Mouse (Mus musculus): ENCODE measurements around the gene Sinhcaf.

DNA sequence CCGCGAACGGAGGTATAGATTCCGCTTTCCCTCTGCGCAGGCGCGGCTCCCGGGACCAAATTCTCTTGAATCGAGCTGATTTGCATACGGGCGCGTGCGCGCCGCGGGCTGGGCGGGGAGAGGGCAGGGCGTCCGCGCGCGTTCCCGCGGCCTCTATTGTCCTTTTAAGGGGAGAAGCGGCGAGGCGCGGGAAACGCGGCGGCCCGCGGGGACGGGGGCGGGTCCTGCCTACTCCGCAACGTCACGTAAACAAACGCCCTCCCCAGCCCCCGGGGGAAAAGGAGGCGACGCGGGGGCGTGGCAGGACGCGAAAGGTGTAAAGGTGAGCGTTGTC is at the start of gene Sinhcaf:
- TF ChIP-seq POLR2A (IDR thresholded peaks at IDR 0.05; ENCODE audit: low read depth, low read length) = peak; percentile 6
- no peak for TF ChIP-seq CTCF (conservative IDR thresholded peaks at IDR 0.05; ENCODE audit: insufficient read depth, insufficient read length, low read depth, low read length)

Measured in kidney, adult 2 months (tissue).